Mouse (Mus musculus) right cerebral cortex, adult 18-20 months (tissue): ENCODE data around the gene Hoxd1.

Source experiments
- DNase-seq: peaks from one replicate; pipeline ENCODE4 v3.0.0; 2022; ENCODE audit warnings: mixed read lengths

Hoxd1 gene

DNA sequence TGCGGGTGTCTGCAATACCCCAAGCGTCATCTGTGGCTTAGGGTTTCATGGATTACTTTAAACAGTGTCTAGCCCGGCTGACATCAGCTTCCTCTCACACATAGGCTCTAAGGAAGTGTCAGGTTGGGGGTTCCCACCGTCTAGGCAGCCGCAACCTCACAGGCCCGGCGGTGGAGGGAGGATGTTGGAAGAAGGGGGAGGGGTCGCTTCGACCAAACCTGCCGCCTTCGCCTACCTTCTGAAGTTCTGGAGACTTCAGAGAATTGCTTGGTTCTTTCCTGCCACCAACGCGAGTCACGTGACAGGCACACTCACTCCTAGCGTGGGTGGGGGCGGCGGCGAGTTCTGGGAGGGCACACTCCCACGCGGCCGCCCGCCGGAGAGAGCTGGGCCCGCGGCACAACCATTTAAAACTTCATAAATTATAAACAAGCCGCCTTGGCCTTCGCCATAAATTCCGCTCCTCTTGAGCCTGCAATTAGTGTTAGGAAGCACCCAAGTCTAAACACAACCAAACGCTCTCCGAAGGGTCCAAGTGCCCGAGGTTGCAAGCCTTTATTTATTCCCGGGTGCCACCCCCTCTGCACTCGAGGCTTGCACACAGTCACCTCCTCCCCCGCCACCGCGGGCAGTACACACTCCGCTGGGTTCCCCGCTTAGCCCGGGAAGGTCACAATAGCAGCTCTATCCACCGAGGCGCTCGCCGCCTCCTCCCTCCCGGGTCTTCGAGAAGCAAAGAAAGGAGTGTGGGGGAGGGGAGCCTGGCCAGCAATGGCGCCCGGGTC lies 13.3 kb upstream of the Hoxd1 start:
- DNase-seq = no peak

DNA sequence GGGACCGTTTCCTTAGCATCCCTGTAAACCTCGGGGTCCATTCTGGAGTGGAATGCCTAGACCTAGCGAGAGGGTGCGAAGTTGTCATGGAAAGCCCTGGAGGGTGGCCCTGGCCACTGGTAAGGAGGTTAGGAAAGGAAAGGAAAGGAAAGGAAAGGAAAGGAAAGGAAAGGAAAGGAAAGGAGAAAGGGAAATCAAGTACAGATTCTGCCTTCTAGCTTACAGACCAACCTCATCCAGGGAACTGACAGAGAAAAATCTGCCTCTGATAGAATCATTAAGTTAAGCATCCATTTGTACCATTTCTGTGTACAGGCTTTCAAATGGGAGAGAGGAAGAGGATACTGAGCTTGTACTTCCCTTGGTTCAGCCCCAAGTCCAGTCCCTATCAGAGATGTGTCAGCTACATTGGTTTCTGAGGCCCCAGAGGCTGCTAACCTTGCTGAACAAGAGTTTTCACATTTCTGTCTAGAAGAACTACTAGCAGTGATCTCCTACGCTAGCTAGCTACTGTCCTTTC lies 12.0 kb upstream of the Hoxd1 start:
- DNase-seq = no peak

DNA sequence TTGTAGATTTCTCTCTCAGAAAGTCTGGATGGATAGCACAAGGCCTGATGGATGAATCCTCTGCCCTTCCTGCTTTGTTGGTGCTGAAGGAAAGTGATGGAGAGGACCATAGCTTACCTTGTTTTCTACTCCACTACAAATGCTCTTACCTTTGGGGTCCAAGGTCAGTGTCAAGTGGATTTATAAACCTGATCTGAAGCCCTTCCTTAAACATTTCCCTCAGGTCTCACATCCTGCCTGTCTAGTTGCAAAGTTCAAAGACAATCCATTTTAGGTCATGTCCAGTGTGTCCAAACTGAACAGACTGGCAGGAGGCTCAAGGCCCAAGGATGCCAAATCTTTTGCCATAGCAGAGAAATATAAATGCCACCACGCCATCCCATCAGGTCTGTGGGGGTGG lies 10.9 kb upstream of the Hoxd1 start:
- DNase-seq = no peak

DNA sequence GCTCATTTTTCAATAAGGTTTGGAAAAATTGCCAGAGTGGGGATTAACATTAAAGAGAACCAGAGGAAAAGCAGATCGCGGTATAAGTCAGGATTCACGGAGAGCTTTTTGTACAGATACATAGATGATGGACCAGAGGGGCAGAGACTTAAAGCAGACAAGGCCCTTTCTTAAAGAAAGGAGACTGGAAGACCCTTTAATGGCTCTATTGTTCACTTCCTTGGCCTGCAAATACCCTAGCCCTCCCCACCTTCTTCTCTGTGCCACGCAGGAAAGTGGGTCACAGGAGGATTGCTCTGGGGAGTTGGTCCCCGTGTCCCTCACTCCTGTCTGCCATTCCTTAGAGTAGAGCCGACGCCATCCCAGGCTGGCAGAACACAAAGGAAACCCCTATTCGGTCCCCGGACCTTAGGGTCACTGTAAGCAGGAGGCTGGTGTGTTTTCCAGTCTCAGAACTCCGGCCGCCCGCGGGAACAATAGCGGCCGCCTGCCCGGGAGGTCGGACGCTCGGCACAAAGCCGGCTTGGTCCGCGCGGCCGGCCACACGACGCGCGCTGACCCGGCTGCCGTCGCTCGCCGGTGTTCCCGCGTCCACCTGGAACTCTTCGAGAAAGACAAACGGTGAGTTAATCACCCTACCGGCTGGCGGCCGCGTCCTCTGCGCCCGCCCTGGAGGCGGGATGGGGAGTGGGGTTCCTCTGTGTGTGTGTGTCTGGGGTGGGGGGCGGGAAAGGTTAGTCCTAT lies 10.2 kb upstream of the Hoxd1 start:
- no peak for DNase-seq

DNA sequence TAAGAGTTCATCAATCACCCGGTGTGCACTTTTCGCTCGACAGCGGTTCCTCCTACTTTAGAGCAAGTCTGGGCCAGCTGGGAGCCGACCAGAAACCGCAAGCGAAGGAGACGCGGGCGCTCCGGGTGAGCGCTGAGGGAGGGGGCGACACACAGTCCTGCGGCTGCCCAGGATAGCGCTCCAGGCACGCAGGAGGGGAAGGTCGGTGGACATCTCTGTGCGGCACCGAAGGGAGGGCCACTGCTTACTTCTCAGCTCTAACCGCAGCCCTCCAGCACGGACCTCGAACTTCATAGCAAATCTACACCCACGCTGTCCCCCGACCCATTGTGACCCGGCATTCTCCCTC lies 9.6 kb upstream of the Hoxd1 start:
- no peak for DNase-seq

DNA sequence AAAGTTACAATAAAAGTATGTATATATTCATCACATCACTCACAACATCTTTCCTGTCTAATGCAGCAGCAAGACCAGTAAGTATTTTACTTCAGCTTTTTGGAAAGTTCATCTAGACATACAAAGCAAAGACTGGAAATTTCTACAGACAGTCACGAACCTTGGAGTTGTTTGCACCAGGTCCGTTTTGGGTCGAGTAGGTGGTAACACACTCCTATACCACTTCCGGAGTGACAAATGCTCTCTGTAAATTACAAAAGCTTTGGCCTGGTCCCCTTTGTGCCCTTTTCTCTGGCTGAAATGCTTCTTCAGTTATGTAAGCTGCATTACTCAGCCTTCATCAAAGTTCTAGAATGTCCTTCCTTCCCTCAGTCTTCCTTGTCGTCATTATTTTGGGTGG lies 9.1 kb upstream of the Hoxd1 start:
- DNase-seq = no peak

DNA sequence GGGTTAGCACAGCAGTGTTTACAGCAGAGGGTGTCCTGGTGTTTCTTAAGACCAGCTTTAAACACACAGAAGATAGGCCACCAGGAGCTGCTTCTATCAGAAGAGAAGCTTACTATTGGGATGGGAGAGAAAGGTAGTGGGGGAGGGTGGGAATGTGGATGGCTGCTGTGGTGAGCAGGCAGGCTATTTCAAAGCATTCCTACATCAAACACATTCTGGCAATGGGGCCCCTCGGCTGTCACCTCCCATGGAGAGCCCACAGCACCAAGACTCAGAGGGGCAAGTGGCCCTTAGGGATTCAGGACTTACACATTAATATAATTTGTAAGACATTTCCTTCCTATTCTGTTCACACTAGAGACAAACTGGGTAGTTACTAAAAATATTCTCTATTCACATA lies 2.6 kb upstream of the Hoxd1 start:
- DNase-seq = no peak

DNA sequence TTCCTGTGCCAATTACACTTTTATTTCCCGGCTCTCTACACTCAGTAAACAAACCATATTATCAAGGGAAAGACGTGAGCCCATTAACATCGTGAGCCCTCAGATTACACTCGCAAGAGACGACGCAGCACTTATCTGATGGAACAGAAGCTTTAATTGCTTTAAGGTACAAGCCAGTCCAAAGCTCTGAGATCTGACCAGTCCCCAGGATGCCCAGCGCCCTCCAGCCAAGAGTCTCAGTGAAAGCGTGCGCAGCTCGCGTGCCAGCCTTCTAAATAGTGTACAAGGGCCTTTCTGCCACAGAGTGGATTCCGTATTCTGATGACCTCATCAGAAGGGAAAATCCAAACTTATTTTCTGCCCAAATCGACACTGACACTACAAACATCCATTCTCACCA lies 839 bp upstream of the Hoxd1 start:
- DNase-seq = no peak

DNA sequence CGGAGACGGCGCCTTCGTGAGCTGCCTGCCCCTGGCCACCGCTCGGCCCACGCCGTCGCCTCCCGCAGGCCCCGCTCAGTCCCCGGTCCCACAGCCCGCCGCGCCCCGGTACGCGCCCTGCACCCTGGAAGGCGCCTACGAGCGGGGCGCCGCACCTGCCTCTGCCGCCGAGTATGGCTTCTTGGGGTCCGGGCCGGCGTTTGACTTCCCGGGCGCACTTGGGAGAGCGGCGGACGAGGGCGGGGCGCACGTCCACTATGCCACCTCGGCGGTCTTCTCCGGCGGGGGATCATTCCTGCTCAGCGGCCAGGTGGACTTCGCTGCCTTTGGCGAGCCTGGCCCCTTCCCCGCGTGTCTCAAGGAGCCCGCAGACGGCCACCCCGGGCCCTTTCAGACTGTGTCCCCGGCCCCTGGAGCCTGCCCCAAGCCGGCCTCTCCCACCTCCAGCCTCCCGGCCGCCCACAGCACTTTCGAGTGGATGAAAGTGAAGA lies 510 bp downstream of the Hoxd1 start:
- DNase-seq = no peak

DNA sequence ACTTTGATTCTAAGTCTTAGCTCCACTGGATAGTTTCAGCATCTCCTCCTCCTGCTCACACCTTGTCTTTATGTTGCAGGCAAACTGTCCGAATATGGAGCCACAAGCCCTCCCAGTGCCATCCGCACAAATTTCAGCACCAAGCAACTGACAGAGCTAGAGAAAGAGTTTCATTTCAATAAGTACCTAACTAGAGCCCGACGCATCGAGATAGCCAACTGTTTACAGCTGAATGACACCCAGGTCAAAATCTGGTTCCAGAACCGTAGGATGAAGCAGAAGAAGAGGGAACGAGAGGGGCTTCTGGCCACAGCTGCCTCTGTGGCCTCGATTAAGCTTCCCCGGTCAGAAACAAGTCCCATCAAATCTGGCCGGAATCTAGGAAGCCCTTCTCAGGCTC lies 1.2 kb downstream of the Hoxd1 start:
- DNase-seq = no peak

DNA sequence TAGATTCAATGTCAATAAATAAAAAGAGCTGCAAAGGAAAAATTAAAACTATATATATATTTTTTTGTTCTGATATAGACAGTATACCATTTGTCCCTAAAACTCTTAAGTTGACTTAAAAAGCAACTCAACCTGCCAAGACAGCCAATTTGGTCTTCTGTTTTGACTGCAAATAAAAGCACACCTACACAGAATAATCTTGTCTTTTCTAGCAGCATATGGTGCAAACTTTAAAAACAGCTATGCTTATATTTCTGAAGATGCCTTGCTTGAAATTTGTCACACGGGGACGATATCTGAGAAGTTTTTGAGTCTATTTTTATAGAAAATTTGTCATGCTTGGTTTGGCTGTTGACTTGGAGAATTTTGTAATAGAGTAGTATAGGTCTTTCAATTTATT lies 11.6 kb downstream of the Hoxd1 start:
- DNase-seq = no peak

DNA sequence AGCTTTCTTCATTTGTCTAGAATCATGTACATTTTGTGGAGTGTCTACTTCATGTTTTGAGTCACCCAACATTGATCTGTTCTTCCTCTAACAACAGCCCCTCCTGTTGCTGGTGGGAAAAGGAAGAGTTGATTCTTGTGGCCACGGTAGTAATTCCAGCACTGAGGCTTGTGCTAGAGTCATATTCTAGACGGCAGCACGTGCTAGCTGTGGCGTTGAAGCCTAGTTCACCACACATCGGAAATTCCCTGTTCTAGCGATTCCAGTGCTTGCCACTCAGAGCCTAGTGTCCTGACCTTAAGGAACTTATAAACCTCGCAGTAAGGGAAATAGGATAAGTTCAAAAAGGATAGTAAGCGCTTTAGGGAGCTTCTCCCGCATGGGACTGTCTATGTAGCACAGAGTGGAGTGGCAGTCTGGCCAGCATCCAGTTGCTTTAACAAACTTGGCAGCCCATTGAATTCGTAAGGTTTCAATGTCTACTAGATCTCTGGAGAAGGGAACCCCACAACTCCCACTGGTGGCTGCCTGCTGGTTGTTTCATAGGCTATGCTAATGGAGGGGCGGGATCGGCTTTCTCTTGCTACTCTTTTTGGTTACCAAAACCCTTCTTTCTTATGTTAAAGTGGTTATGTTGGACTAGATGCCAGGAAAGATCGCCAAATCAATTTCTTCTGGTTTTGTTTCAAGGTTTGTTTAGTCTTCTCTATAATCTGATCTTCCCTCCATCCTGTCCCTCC lies 14.9 kb downstream of the Hoxd1 start:
- no peak for DNase-seq

DNA sequence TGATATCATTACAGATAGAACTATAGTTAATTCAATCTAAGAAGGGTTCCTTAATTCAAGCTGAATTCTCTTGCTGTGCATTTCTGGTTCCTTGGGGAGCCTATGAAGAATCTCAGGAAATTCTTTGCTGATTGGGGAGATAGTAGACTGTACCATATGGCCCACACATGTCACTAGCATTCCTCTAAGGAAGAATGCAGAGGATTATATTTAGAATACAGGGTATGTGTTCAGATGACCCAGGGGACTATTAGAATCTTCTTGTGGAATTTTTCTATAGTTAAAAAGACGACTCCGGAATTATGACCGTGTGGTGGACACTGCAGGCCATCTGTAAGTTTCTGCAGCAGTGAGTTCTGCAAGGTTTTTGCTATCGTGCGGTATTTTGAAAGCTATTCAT lies 18.6 kb downstream of the Hoxd1 start:
- no peak for DNase-seq

DNA sequence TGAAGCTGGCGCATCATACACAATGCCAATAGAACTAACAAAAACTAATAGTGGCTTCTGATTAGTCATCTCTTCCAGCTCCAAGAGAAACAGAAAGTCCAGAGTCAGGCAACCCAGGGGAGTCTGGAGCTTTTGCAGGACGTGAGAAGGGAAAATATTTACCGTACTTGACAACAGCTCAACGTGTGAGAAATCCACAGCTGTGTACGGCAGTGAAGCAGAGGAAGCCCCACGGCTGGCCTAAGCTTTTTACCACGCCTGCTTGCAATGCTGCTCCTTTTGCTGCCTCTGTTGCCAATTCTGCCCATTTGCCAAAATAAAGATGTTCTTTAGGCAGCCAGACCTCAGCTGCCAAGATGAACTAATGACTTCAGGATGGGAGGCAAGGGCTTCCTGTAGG lies 32.8 kb downstream of the Hoxd1 start:
- no peak for DNase-seq

DNA sequence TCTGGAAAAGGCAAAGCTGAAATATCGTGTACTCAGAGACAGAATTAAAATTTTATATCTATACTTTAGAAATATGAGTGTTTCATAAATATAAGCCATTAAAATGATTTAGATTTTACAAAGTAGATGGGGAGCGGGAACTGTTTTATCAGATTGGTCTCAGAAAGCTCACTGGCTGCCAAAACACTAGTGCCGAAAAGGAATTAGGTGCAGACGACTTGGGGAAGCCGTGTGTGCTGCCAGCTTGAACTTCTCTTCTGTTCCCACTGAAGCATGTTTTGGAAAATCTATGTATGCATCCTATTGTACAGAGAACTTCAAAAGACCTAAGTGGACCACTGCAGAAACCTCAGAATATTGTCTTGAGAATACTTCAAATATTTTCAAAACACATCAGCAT lies 45.7 kb downstream of the Hoxd1 start:
- DNase-seq = no peak
